Mouse (Mus musculus): Measurements from ENCODE around the gene Mrps15. TPM values are rescaled to one million over a fixed set of nuclear protein-coding genes. Genes with fewer than 3 reads are reported as not detected.

The Mrps15 gene
- polyA plus RNA-seq (2016; fragmentation: Nextera tagmentation; extraction: Ambion mirVana), result 128 and 138 TPM in 2 replicates

DNA sequence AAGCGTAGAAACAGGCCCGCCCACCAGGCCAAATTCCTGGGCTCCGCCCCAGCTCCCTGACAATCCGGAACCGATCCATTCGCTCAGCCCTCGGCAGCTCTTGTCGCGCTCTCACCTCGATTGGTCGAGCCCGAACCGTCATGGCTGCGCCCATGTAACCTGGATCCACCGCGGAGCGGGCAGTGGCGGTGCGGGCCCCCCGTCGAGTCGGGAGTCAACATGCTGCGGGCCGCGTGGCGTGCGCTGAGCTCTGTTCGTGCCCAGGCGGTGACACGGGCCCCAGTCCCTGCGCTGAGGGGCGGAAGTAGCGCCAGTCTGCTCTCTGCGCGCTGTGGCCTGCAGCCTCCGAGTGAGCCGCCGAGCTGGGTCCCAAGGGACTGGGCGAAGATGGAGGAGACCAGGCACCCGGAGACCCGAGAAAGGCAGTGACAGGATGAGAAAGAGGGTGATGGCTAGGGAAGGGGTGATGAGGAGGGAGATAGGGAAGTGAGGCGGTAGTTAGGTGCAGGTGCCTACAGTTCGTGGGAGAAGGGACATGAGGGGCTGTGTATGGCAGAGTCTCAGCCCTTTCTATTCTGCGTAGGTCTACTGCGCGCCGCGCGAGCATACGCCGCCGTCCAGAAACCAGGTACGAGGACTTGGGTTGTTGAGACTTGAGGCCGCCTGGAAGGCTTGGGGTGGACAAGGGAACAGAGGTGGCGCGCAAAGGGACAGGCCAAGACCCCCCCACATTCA, at the start of gene Mrps15:
TSS of gene Mrps15 (plus strand) at position 75 of the 735 bp plus-strand sequence.
- WGBS (ENCODE audit: insufficient replicate concordance), result under 1% methylated on average over 56 of the region's 56 CpGs
- H3K27me3 ChIP-seq (replicated peaks), result no peaks in the 10 kb centered on the region
- H3K27ac ChIP-seq, result peak within 1 kb of the TSS; percentile 75
- peak within 1 kb of the TSS; percentile 80 for H3K4me3 ChIP-seq
- peak within 1 kb of the TSS; percentile 83 for H3K9ac ChIP-seq
- no peaks in the 10 kb centered on the region for H3K9me3 ChIP-seq (replicated peaks)
- peaks cover 23% of the 10 kb centered on the region for H3K4me1 ChIP-seq
- ATAC-seq, result peak; percentile 94
- H3K4me2 ChIP-seq, result peak within 1 kb of the TSS; percentile 85
- peaks cover 38% of the 10 kb centered on the region for H3K36me3 ChIP-seq

DNA sequence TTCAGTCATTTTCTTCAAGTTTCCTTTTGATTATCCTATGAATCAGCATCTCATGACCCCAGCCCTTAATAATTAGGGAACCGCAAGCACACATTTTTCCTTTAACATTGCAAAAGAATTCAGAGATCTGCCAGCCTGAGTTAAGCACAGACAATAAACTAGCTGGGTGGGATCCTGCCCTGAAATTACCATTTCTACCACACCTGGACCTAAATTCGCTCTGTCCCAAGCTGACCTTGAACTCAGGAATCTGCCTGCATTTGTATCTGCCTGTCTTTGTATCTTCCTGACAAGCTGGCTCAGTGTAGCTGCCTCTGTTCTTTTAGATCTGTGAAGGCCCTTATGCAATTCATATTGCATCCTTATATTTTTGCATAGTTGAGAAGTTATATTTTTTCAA, 48.9 kb upstream of the Mrps15 start:
- Histone ChIP-seq H3K27me3 (replicated peaks) (no peaks in the 10 kb centered on the region), H3K4me3 (no peak overlapping the region), H3K27ac (no peak overlapping the region), H3K9me3 (replicated peaks) (0 out of 2 replicates have a peak, but pooled peaks cover 9% of the 10 kb centered on the region), H3K9ac (no peak overlapping the region), H3K4me1 (no peaks in the 10 kb centered on the region), H3K36me3 (no peaks in the 10 kb centered on the region), H3K4me2 (no peak overlapping the region)
- ATAC-seq, result no peak
- WGBS (ENCODE audit: insufficient replicate concordance), result 58% methylated on average over 2 of the region's 2 CpGs

DNA sequence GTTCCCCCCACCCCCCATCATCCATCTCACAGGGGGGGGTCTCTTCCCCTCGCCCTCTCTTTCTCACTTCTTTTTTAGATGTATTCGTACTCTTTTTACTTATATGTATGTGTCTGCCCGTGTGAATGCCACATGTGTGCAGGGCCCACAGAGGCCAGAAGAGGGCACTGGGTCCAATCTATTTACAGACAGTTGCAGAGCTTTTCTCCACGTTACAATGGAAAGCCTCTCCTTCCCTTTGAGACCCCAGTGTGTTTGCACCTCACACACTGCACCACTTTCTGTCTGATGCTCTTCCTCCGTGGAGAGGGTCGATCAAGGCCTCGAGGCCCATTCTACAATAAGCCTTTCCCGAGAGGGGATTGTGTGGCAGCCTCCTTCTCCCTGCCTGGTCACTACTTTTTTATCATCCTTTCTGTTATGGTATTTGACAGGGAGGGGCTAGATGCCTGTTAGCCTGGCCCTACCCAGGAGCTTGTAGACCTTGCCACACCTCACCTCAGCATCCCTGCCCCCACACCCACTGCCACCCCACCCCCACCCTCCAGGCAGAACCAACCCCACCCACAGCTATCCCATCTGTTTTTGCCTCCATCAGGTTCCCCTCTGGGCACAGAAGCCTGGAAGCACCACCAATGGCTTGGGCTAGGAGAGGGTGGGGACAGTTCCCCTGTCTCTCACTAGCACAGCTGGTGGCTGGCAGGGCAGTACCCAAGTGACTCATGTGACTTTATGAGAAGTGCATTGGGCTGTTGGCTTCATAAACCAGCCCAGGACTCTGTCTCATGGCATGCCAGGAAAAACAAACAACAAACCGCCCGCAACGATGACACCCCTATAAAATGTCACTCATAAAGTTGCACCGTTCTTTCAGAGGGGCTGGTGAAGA, 45.2 kb upstream of the Mrps15 start:
- 72% methylated on average over 12 of the region's 12 CpGs for WGBS (ENCODE audit: insufficient replicate concordance)

DNA sequence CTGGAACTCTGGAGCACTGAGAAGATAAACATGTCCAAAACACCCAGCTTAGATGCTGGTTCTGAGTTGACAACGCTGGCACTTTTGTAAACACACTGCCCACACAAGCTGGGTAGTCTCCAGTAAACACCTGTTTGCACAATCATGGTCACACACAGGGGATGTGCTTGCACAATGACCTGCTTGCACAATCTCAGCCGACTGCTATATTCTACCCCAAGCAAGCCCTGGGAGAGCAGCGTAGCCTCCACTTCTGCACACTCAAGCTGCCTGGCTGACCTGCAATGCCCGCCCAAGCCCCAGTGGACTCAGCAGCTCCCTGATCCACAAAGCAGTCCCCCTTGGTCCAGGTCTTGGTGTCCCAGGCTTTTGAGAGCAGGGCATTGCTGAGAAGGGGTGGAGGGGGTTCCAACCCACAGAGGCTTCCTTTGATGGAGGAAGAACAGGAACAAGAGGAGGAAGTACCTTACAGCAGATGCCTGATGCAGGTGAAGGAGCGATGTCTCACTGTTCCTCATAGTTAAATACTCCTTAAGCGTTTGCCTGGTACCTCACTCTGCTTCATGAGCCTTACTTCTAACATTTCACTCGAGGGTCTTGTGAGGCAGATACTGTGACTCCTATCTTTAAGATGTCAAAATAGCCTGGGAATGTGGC, 28.9 kb upstream of the Mrps15 start:
- Histone ChIP-seq H3K9ac (no peak overlapping the region), H3K27me3 (replicated peaks) (no peaks in the 10 kb centered on the region), H3K36me3 (no peaks in the 10 kb centered on the region), H3K4me2 (no peak overlapping the region), H3K4me3 (no peak overlapping the region), H3K4me1 (0 out of 2 replicates have a peak, but pooled peaks cover 7% of the 10 kb centered on the region), H3K9me3 (replicated peaks) (no peaks in the 10 kb centered on the region), H3K27ac (no peak overlapping the region)
- 53% methylated on average over 7 of the region's 7 CpGs for WGBS (ENCODE audit: insufficient replicate concordance)
- peak; percentile 42; the same call in 1 of the 2 replicates for ATAC-seq

More for the DNA sequence above, 45.2 kb upstream of the Mrps15 start:
- H3K4me3 ChIP-seq, result no peak overlapping the region
- no peak for ATAC-seq
- no peaks in the 10 kb centered on the region for H3K36me3 ChIP-seq
- no peaks in the 10 kb centered on the region for H3K4me1 ChIP-seq
- H3K9ac ChIP-seq, result no peak overlapping the region
- H3K27ac ChIP-seq, result no peak overlapping the region
- 0 out of 2 replicates have a peak, but pooled peaks cover 9% of the 10 kb centered on the region for H3K9me3 ChIP-seq (replicated peaks)
- H3K4me2 ChIP-seq, result no peak overlapping the region
- H3K27me3 ChIP-seq (replicated peaks), result no peaks in the 10 kb centered on the region

DNA sequence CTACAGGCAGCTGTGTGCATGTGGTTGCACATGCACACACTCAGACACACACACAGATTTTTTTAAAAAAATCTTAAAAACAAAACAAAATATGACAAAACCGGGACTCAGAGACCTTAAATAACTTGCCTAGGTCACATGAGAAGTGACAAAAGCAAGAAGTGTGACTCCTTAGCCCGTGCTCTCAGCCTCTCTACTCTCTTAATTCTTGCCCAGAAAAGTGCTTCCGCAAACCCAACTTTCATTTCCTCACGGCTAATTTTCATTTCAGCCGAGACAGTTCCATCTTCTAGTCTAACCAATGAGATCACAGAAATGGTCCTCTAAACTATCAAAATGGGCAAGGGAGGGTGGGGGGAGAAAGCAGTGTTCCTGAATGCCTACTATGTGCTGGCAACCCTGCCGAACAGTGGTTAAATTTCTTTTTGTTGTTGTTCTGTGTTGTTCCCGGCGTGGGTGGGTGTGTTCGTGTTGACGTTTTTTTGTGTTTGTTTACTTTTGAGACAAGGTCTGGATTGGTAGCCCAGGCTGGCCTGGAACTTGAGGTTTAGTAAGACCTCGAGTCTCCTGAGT, 27.7 kb upstream of the Mrps15 start:
- no peak overlapping the region for H3K4me3 ChIP-seq
- H3K9ac ChIP-seq, result no peak overlapping the region
- no peak for ATAC-seq
- H3K27me3 ChIP-seq (replicated peaks), result no peaks in the 10 kb centered on the region
- 59% methylated on average over 11 of the region's 11 CpGs for WGBS (ENCODE audit: insufficient replicate concordance)
- no peak overlapping the region for H3K4me2 ChIP-seq
- no peaks in the 10 kb centered on the region for H3K9me3 ChIP-seq (replicated peaks)
- H3K4me1 ChIP-seq, result peaks cover 12% of the 10 kb centered on the region; the same call in 1 of the 2 replicates
- no peaks in the 10 kb centered on the region for H3K36me3 ChIP-seq
- H3K27ac ChIP-seq, result no peak overlapping the region

DNA sequence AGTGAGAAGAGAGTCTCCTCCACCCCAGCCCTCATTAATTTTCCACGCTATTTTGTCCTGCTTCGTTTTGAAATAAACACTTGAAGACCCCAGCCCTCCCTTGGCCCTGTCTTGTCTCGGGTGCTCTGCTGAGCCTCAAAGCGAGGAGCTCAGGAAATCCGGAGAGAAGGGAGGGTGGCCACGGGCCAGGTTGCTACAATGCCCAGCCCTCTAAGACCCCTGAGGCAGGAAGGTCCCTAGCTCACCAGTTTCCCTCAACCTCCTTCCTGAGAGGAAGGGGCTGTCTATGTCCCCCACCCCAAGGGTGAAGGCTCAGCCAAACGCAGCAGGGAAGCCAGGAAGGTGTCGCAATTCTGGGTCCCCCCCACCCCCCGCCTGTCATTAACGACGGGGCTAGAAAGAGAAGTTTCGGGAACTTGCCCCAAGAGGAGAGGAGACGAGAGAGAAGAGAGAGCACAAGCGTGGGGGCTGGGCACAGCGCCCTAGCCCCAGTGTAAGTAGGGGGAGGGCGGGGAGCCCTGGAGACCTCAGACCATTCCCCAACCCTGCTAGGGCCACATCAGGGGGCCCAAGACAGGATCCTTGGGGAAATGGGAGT, 22.3 kb upstream of the Mrps15 start, which contains the start of gene Csf3r:
TSS of gene Csf3r (plus strand) at position 248 of the 598 bp plus-strand sequence.
- Histone ChIP-seq H3K4me3 (peak within 1 kb of the TSS; percentile 8; the same call in 1 of the 2 replicates), H3K27ac (no peak within 1 kb of the TSS), H3K36me3 (no peaks in the 10 kb centered on the region), H3K9me3 (replicated peaks) (no peaks in the 10 kb centered on the region), H3K4me1 (peaks cover 32% of the 10 kb centered on the region), H3K27me3 (replicated peaks) (peaks cover 17% of the 10 kb centered on the region), H3K4me2 (peak within 1 kb of the TSS; percentile 23), H3K9ac (no peak within 1 kb of the TSS)
- ATAC-seq, result 0 out of 2 replicates have a peak, but pooled peaks have one; percentile 22
- WGBS (ENCODE audit: insufficient replicate concordance), result 17% methylated on average over 16 of the region's 16 CpGs

DNA sequence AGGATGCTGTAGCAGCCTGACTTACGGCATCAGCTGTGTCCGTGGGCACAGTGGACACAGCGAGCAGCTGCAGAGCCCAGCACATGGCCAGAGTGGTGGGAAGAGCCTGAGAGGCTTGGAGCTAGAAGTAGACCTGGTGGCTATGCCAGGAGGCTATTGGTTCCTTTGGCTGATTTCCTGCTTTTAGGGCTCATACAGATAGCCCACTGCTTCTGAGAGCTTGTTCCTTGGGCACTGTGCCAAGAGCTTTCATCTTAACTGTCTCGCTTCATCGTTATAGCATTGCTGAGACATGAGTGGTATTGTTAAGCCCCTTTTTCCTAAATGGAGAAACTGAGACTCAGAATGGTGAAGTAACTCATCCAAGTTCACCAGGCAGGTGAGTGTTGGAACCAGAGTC, 20.9 kb upstream of the Mrps15 start:
- peaks cover 34% of the 10 kb centered on the region for H3K4me1 ChIP-seq
- peaks cover 25% of the 10 kb centered on the region for H3K27me3 ChIP-seq (replicated peaks)
- no peak overlapping the region for H3K27ac ChIP-seq
- ATAC-seq, result no peak
- no peaks in the 10 kb centered on the region for H3K9me3 ChIP-seq (replicated peaks)
- H3K9ac ChIP-seq, result no peak overlapping the region
- no peaks in the 10 kb centered on the region for H3K36me3 ChIP-seq
- H3K4me3 ChIP-seq, result no peak overlapping the region
- WGBS (ENCODE audit: insufficient replicate concordance), result 60% methylated on average over 5 of the region's 5 CpGs
- H3K4me2 ChIP-seq, result peak overlapping the region; percentile 18

DNA sequence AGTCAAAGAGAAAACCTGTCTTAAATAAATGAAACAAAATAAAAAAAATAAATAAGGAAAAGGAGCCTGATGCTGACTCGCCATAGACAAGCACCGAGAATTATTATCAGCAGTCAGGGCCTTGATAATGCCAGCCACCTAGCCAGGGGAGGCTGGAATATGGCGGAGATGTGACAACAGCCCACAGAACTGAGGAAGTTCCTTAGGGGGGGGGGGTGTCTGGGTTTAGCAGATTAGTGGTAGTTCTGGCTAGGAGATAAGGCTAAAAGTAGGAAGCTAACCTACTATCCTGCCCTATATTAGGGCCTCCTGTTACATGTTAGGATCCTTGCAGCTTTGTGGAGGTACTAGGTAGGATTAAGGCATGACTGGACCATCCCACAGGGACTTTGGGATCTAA, 18.7 kb upstream of the Mrps15 start:
- Histone ChIP-seq H3K4me3 (no peak overlapping the region), H3K9me3 (replicated peaks) (no peaks in the 10 kb centered on the region), H3K4me2 (no peak overlapping the region), H3K27me3 (replicated peaks) (peaks cover 31% of the 10 kb centered on the region), H3K4me1 (peaks cover 34% of the 10 kb centered on the region), H3K27ac (no peak overlapping the region), H3K36me3 (no peaks in the 10 kb centered on the region), H3K9ac (no peak overlapping the region)
- ATAC-seq, result peak; percentile 54; the same call in 1 of the 2 replicates
- WGBS (ENCODE audit: insufficient replicate concordance), result 11% methylated on average over 3 of the region's 3 CpGs

DNA sequence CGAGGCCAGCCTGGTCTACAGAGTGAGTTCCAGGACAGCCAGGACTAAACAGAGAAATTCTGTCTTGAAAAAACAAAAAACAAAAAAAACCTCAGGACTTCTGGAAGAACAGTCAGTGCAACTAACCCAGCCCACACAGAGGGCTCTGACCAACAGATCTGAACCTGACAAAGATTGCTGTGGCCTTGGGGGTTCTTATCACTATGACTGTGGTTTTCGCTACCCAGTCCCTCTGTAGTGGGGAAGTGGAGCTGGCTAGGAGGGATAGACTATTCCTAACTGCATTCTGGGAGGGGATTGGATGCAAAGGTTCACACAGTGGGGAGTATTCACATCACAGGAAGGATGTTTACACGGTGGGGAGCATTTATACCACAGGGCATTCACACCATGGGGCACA, 17.7 kb upstream of the Mrps15 start:
- Histone ChIP-seq H3K4me3 (no peak overlapping the region), H3K36me3 (no peaks in the 10 kb centered on the region), H3K4me2 (no peak overlapping the region), H3K4me1 (peaks cover 29% of the 10 kb centered on the region), H3K27me3 (replicated peaks) (peaks cover 31% of the 10 kb centered on the region), H3K9ac (no peak overlapping the region), H3K9me3 (replicated peaks) (no peaks in the 10 kb centered on the region), H3K27ac (no peak overlapping the region)
- WGBS (ENCODE audit: insufficient replicate concordance), result 43% methylated on average over 3 of the region's 3 CpGs
- ATAC-seq, result no peak

DNA sequence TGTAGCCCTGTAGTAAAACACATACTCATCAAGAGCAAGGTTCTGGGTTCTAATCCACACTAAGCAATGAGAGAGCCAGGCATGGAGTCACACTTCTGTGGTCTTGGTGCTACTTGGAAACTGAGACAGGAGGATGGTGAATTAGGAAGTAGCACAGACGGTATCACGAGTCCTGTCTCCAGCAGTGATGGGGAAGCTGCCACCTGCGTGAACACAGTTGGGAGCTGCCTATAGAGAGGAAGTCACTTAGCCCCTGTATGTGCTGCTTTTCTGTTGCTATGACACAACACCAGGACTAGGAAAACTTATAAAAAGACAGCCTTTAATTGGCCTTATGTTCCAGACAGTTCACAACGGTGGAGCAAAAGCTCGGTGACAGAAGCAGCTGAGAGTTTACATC, 16.0 kb upstream of the Mrps15 start:
- no peak overlapping the region for H3K27ac ChIP-seq
- no peak for ATAC-seq
- peaks cover 16% of the 10 kb centered on the region for H3K27me3 ChIP-seq (replicated peaks)
- 39% methylated on average over 5 of the region's 5 CpGs for WGBS (ENCODE audit: insufficient replicate concordance)
- H3K4me3 ChIP-seq, result no peak overlapping the region
- no peaks in the 10 kb centered on the region for H3K36me3 ChIP-seq
- H3K4me1 ChIP-seq, result peaks cover 23% of the 10 kb centered on the region
- H3K9ac ChIP-seq, result no peak overlapping the region
- no peak overlapping the region for H3K4me2 ChIP-seq
- H3K9me3 ChIP-seq (replicated peaks), result no peaks in the 10 kb centered on the region

DNA sequence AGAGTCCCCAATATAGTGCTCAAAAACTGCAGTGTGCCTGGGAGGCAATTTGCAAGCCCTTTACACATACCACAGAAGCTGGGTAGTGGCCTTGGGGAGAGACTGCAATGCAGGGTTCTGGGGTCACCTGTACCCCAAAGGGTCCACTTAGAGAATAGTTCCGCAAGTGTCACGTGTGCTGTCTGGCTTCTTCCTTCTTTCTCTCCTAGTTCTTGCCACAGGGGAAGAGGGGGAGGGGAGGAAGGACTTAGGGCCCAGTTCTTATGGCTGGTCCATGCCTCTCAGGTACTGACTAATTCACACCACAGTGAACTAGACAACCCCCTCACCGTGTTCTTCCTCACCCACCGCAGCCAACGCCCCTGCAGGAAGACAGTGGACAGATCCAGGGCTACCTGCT, 11.3 kb upstream of the Mrps15 start:
- no peak overlapping the region for H3K4me3 ChIP-seq
- H3K4me1 ChIP-seq, result no peaks in the 10 kb centered on the region
- no peak overlapping the region for H3K4me2 ChIP-seq
- WGBS (ENCODE audit: insufficient replicate concordance), result 71% methylated on average over 5 of the region's 5 CpGs
- no peak overlapping the region for H3K9ac ChIP-seq
- no peaks in the 10 kb centered on the region for H3K36me3 ChIP-seq
- H3K27ac ChIP-seq, result no peak overlapping the region
- no peaks in the 10 kb centered on the region for H3K9me3 ChIP-seq (replicated peaks)
- ATAC-seq, result no peak
- peaks cover 9% of the 10 kb centered on the region; the same call in 1 of the 2 replicates for H3K27me3 ChIP-seq (replicated peaks)
